Mouse (Mus musculus) cerebellum, adult (tissue): ENCODE data around the gene Fbxl5.

Experiments
- ATAC-seq: cut with Nextera tagmentation; 2 replicates; pipeline ENCODE4 v1.9.2; 2017; ENCODE audit warnings: mild to moderate bottlenecking, moderate library complexity, mixed read lengths; ENCODE audit not compliant: insufficient number of reproducible peaks, low FRiP score, low TSS enrichment

The Fbxl5 gene

DNA sequence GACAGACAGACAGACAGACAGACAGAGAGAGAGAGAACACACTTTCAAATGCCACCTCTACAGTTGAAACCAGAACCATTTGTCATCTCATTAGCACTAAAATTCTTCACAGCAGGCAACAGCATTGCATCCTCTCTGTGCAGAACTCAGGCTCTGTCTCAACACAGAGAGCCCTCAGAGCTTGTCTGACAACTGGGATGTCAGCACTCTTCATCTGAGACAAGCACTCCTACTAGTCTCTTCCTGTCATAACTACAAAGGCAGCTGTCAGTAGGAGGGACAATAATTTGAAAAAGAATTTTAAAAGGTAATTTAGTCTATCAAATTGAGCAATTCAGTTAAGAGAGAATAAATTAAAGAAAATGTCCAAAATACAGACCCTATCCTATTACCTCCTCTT lies 122.2 kb downstream of the Fbxl5 start:
- ATAC-seq = no peak

DNA sequence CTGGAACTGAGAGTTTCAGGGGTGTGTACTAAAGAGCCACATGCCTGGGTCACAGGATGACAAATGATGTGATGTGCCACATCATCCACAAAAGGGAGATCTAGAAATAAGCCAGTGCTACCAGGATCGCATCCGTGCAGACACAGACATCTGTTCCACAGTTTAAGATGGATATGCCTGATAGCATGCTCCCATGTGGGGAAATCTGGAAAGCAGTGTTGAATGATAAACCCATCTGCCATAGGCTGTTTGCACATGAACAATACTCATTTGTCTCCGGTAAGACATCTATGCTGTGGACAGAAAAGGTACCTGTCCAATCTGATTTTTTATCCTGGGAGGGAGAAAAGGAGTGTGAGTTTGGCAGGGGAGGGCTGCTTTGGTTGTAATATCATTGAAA lies 124.3 kb downstream of the Fbxl5 start:
- no peak for ATAC-seq
